Mouse (Mus musculus): ENCODE data around the gene Pla2r1.

The Pla2r1 gene

GRCm38 (mm10) chr2:60500583-60501116 lies 52.5 kb downstream of the Pla2r1 start:
- no peak for DNase-seq (ENCODE audit: low spot score in 2 of 2)

GRCm38 (mm10) chr2:60479906-60480305 lies 73.2 kb downstream of the Pla2r1 start:
- no peak for DNase-seq (ENCODE audit: low spot score in 2 of 2)

GRCm38 (mm10) chr2:60478778-60479177 lies 74.3 kb downstream of the Pla2r1 start:
- no peak for DNase-seq (ENCODE audit: low spot score in 2 of 2)

GRCm38 (mm10) chr2:60468901-60469770 lies 84.0 kb downstream of the Pla2r1 start:
- DNase-seq (ENCODE audit: low spot score in 2 of 2) = no peak

- no peak for DNase-seq (ENCODE audit: low spot score in 2 of 2)
These were observed 100.7 kb downstream of the Pla2r1 start for GRCm38 (mm10) chr2:60452376-60452775.

- DNase-seq (ENCODE audit: low spot score in 2 of 2) = no peak
These were observed 101.9 kb downstream of the Pla2r1 start for GRCm38 (mm10) chr2:60451119-60451773.

GRCm38 (mm10) chr2:60449732-60450131 lies 103.4 kb downstream of the Pla2r1 start:
- DNase-seq (ENCODE audit: low spot score in 2 of 2) = no peak

- DNase-seq (ENCODE audit: low spot score in 2 of 2) = no peak
These were observed 108.2 kb downstream of the Pla2r1 start for GRCm38 (mm10) chr2:60444711-60445509.

- DNase-seq (ENCODE audit: low spot score in 2 of 2) = no peak
These were observed 109.8 kb downstream of the Pla2r1 start for GRCm38 (mm10) chr2:60443279-60443678.

GRCm38 (mm10) chr2:60441875-60442274 lies 111.2 kb downstream of the Pla2r1 start:
- no peak for DNase-seq (ENCODE audit: low spot score in 2 of 2)

- DNase-seq (ENCODE audit: low spot score in 2 of 2) = no peak
These were observed 116.3 kb downstream of the Pla2r1 start for GRCm38 (mm10) chr2:60436802-60437201.

GRCm38 (mm10) chr2:60430315-60431021 lies 122.6 kb downstream of the Pla2r1 start:
- no peak for DNase-seq (ENCODE audit: low spot score in 2 of 2)

GRCm38 (mm10) chr2:60418075-60418474 lies 135.0 kb downstream of the Pla2r1 start:
- peak; percentile 53 to 57 for DNase-seq (ENCODE audit: low spot score in 2 of 2)

- DNase-seq (ENCODE audit: low spot score in 2 of 2) = no peak
These were observed 138.8 kb downstream of the Pla2r1 start for GRCm38 (mm10) chr2:60414334-60414733.

GRCm38 (mm10) chr2:60413006-60413650 lies 140.0 kb downstream of the Pla2r1 start:
- DNase-seq (ENCODE audit: low spot score in 2 of 2) = no peak

- no peak for DNase-seq (ENCODE audit: low spot score in 2 of 2)
These were observed 141.9 kb downstream of the Pla2r1 start for GRCm38 (mm10) chr2:60411181-60411580.

- no peak for DNase-seq (ENCODE audit: low spot score in 2 of 2)
These were observed 142.9 kb downstream of the Pla2r1 start for GRCm38 (mm10) chr2:60409989-60410763.

- DNase-seq (ENCODE audit: low spot score in 2 of 2) = no peak
These were observed 143.9 kb downstream of the Pla2r1 start for GRCm38 (mm10) chr2:60409194-60409593.

- DNase-seq (ENCODE audit: low spot score in 2 of 2) = no peak
These were observed 145.7 kb downstream of the Pla2r1 start for GRCm38 (mm10) chr2:60407387-60407786.

GRCm38 (mm10) chr2:60405431-60405830 lies 147.7 kb downstream of the Pla2r1 start:
- DNase-seq (ENCODE audit: low spot score in 2 of 2) = no peak

All from urinary bladder, adult 18-20 months (tissue).